Mouse (Mus musculus) limb, embryonic 15.5 days (tissue): ENCODE data around the gene Abat. TPM values are rescaled to one million over a fixed set of nuclear protein-coding genes. Genes with fewer than 3 reads are reported as not detected.

ENCODE experiments used
- ATAC-seq: fragments of 200-750 bp; cut with Nextera tagmentation; 2 replicates; pipeline ENCODE4 v1.8.0; 2017; ENCODE audit warnings: low read depth, moderate TSS enrichment; ENCODE audit not compliant: insufficient number of reproducible peaks, low FRiP score, low TSS enrichment
- H3K27ac ChIP-seq: fragments of 300-500 bp; sonication (generic); 2 replicates; pipeline ENCODE4 v1.5.1; 2015; ENCODE audit warnings: moderate library complexity, mild to moderate bottlenecking, inconsistent platforms
- H3K27me3 ChIP-seq: fragments of 300-500 bp; sonication (generic); 2 replicates; pipeline ENCODE4 v1.6.1; 2015; ENCODE audit warnings: inconsistent platforms
- H3K36me3 ChIP-seq: fragments of 300-500 bp; sonication (generic); 2 replicates; pipeline ENCODE4 v1.6.1; 2015; ENCODE audit warnings: inconsistent platforms
- H3K4me1 ChIP-seq: fragments of 300-500 bp; sonication (generic); 2 replicates; pipeline ENCODE4 v1.6.1; 2015; ENCODE audit warnings: inconsistent platforms
- H3K4me2 ChIP-seq: fragments of 300-500 bp; sonication (generic); 2 replicates; pipeline ENCODE4 v1.6.1; 2015; ENCODE audit warnings: mild to moderate bottlenecking, inconsistent platforms
- H3K4me3 ChIP-seq: fragments of 300-500 bp; sonication (generic); 2 replicates; pipeline ENCODE4 v1.5.1; 2015; ENCODE audit warnings: mild to moderate bottlenecking, inconsistent platforms
- H3K9ac ChIP-seq: fragments of 300-500 bp; sonication (generic); 2 replicates; pipeline ENCODE4 v1.6.1; 2015; ENCODE audit warnings: inconsistent platforms
- H3K9me3 ChIP-seq: fragments of 300-500 bp; sonication (generic); 2 replicates; pipeline ENCODE4 v1.6.1; 2016; ENCODE audit warnings: inconsistent platforms
- WGBS: fragments of 180-500 bp; shearing (Covaris S2); methylation state at CpG from one replicate; pipeline ENCODE4 v1.1.7; 2015; 5-methylcytosine and 5-hydroxymethylcytosine counted together
- polyA plus RNA-seq: library from polyadenylated mRNA; unstranded; fragments of >200 nt; fragmentation: Nextera tagmentation; extraction: Ambion mirVana; gene quantifications from 2 replicates; pipeline ENCODE4 v1.2.1, GENCODE M21; 2015

Gene Abat
- polyA plus RNA-seq, 1 experiment from 2014 or later, result 24.0 TPM

- Histone ChIP-seq H3K4me2 (no peak overlapping the region), H3K27ac (no peak overlapping the region), H3K4me3 (no peak overlapping the region), H3K27me3 (no peaks in the 10 kb centered on the region), H3K36me3 (peaks cover 33% of the 10 kb centered on the region; the same call in 1 of the 2 replicates), H3K9ac (no peak overlapping the region), H3K9me3 (no peaks in the 10 kb centered on the region), H3K4me1 (no peaks in the 10 kb centered on the region)
- no peak for ATAC-seq
- 79% methylated on average over 4 of the region's 4 CpGs for WGBS
Observed at GRCm38 (mm10) chr16:8613039-8613438, 99.8 kb downstream of the Abat start.

GRCm38 (mm10) chr16:8613447-8613846 is 100.2 kb downstream of the Abat start:
- Histone ChIP-seq H3K27ac (no peak overlapping the region), H3K36me3 (peaks cover 33% of the 10 kb centered on the region; the same call in 1 of the 2 replicates), H3K4me1 (no peaks in the 10 kb centered on the region), H3K4me3 (no peak overlapping the region), H3K9ac (no peak overlapping the region), H3K9me3 (no peaks in the 10 kb centered on the region), H3K4me2 (no peak overlapping the region), H3K27me3 (no peaks in the 10 kb centered on the region)
- no peak for ATAC-seq
- WGBS, result 83% methylated on average over 3 of the region's 3 CpGs

- Histone ChIP-seq H3K4me1 (0 out of 2 replicates have a peak, but pooled peaks cover 2% of the 10 kb centered on the region), H3K4me2 (no peak overlapping the region), H3K27ac (no peak overlapping the region), H3K9ac (no peak overlapping the region), H3K9me3 (no peaks in the 10 kb centered on the region), H3K4me3 (no peak overlapping the region), H3K36me3 (peaks cover 8% of the 10 kb centered on the region), H3K27me3 (no peaks in the 10 kb centered on the region)
- 49% methylated on average over 10 of the region's 10 CpGs for WGBS
- no peak for ATAC-seq
Observed at GRCm38 (mm10) chr16:8619659-8620314, 106.6 kb downstream of the Abat start.

GRCm38 (mm10) chr16:8620315-8621115 is 107.3 kb downstream of the Abat start:
- 0 out of 2 replicates have a peak overlapping the region, but pooled peaks have one; percentile 6 for H3K27ac ChIP-seq
- H3K9me3 ChIP-seq, result no peaks in the 10 kb centered on the region
- no peaks in the 10 kb centered on the region for H3K27me3 ChIP-seq
- H3K36me3 ChIP-seq, result peaks cover 8% of the 10 kb centered on the region
- ATAC-seq, result no peak
- 0 out of 2 replicates have a peak, but pooled peaks cover 2% of the 10 kb centered on the region for H3K4me1 ChIP-seq
- no peak overlapping the region for H3K4me2 ChIP-seq
- no peak overlapping the region for H3K4me3 ChIP-seq
- WGBS, result 72% methylated on average over 16 of the region's 16 CpGs
- H3K9ac ChIP-seq, result no peak overlapping the region

GRCm38 (mm10) chr16:8630419-8630818 is 117.2 kb downstream of the Abat start:
- 84% methylated on average over 2 of the region's 2 CpGs for WGBS
- Histone ChIP-seq H3K27ac (no peak overlapping the region), H3K4me2 (no peak overlapping the region), H3K27me3 (no peaks in the 10 kb centered on the region), H3K4me3 (no peak overlapping the region), H3K36me3 (peaks cover 36% of the 10 kb centered on the region), H3K9ac (no peak overlapping the region), H3K9me3 (no peaks in the 10 kb centered on the region), H3K4me1 (no peaks in the 10 kb centered on the region)
- ATAC-seq, result no peak

- H3K4me1 ChIP-seq, result peaks cover 10% of the 10 kb centered on the region
- no peaks in the 10 kb centered on the region for H3K27me3 ChIP-seq
- 88% methylated on average over 5 of the region's 5 CpGs for WGBS
- no peak overlapping the region for H3K4me2 ChIP-seq
- no peaks in the 10 kb centered on the region for H3K9me3 ChIP-seq
- H3K27ac ChIP-seq, result no peak overlapping the region
- no peak overlapping the region for H3K9ac ChIP-seq
- H3K4me3 ChIP-seq, result no peak overlapping the region
- ATAC-seq, result no peak
- peaks cover 42% of the 10 kb centered on the region for H3K36me3 ChIP-seq
Observed at GRCm38 (mm10) chr16:8631428-8631827, 118.2 kb downstream of the Abat start.

- peaks cover 46% of the 10 kb centered on the region for H3K36me3 ChIP-seq
- H3K4me3 ChIP-seq, result peak overlapping the region; percentile 89
- H3K4me2 ChIP-seq, result peak overlapping the region; percentile 78
- peak; percentile 16; the same call in 1 of the 2 replicates for ATAC-seq
- H3K4me1 ChIP-seq, result peaks cover 23% of the 10 kb centered on the region
- H3K9ac ChIP-seq, result peak overlapping the region; percentile 66
- under 1% methylated on average over 13 of the region's 13 CpGs for WGBS
- peak overlapping the region; percentile 93 for H3K27ac ChIP-seq
- no peaks in the 10 kb centered on the region for H3K9me3 ChIP-seq
- H3K27me3 ChIP-seq, result no peaks in the 10 kb centered on the region
Observed at GRCm38 (mm10) chr16:8636867-8637216, 123.6 kb downstream of the Abat start.

- Histone ChIP-seq H3K4me1 (peaks cover 23% of the 10 kb centered on the region), H3K4me3 (peak within 1 kb of the TSS; percentile 89), H3K9ac (peak within 1 kb of the TSS; percentile 76), H3K4me2 (peak within 1 kb of the TSS; percentile 78), H3K9me3 (no peaks in the 10 kb centered on the region), H3K36me3 (peaks cover 42% of the 10 kb centered on the region), H3K27me3 (no peaks in the 10 kb centered on the region), H3K27ac (peak within 1 kb of the TSS; percentile 93)
- WGBS, result under 1% methylated on average over 59 of the region's 59 CpGs
- ATAC-seq, result peak; percentile 90
Observed at GRCm38 (mm10) chr16:8637217-8638051, 124.2 kb downstream of the Abat start, which contains the start of the genes Pmm2 and Tmem186. TSS of gene Pmm2 (plus strand) at chr16:8637674. TSS of gene Tmem186 (minus strand) at chr16:8637712.

- H3K4me1 ChIP-seq, result peaks cover 23% of the 10 kb centered on the region
- H3K4me3 ChIP-seq, result peak overlapping the region; percentile 89
- WGBS, result 42% methylated on average over 7 of the region's 7 CpGs
- ATAC-seq, result no peak
- no peaks in the 10 kb centered on the region for H3K27me3 ChIP-seq
- H3K9ac ChIP-seq, result peak overlapping the region; percentile 76
- no peaks in the 10 kb centered on the region for H3K9me3 ChIP-seq
- H3K4me2 ChIP-seq, result peak overlapping the region; percentile 78
- H3K27ac ChIP-seq, result peak overlapping the region; percentile 93
- peaks cover 43% of the 10 kb centered on the region for H3K36me3 ChIP-seq
Observed at GRCm38 (mm10) chr16:8638131-8638530, 124.9 kb downstream of the Abat start.

GRCm38 (mm10) chr16:8639466-8640191 is 126.4 kb downstream of the Abat start:
- WGBS, result 85% methylated on average over 11 of the region's 11 CpGs
- no peaks in the 10 kb centered on the region for H3K27me3 ChIP-seq
- ATAC-seq, result no peak
- no peak overlapping the region for H3K4me2 ChIP-seq
- H3K4me1 ChIP-seq, result peaks cover 23% of the 10 kb centered on the region
- no peak overlapping the region for H3K27ac ChIP-seq
- H3K36me3 ChIP-seq, result peaks cover 48% of the 10 kb centered on the region
- no peak overlapping the region for H3K9ac ChIP-seq
- H3K4me3 ChIP-seq, result no peak overlapping the region
- H3K9me3 ChIP-seq, result no peaks in the 10 kb centered on the region

GRCm38 (mm10) chr16:8643855-8644254 is 130.6 kb downstream of the Abat start:
- H3K4me1 ChIP-seq, result peaks cover 2% of the 10 kb centered on the region; the same call in 1 of the 2 replicates
- H3K36me3 ChIP-seq, result peaks cover 76% of the 10 kb centered on the region
- H3K27ac ChIP-seq, result no peak overlapping the region
- no peak overlapping the region for H3K4me2 ChIP-seq
- no peaks in the 10 kb centered on the region for H3K27me3 ChIP-seq
- no peak overlapping the region for H3K4me3 ChIP-seq
- ATAC-seq, result peak; percentile 71; the same call in 1 of the 2 replicates
- no peak overlapping the region for H3K9ac ChIP-seq
- WGBS, result 68% methylated on average over 2 of the region's 2 CpGs
- no peaks in the 10 kb centered on the region for H3K9me3 ChIP-seq
